Mouse (Mus musculus) E14TG2a.4 (cell line): ENCODE data around the gene Sbf2.

Experiments
- CTCF ChIP-seq: conservative IDR thresholded peaks from 2 replicates; pipeline ENCODE4 v1.5.1; 2014; ENCODE audit warnings: low read length
- NANOG ChIP-seq: IDR thresholded peaks from 2 replicates; pipeline ENCODE4 v1.6.1; 2014; ENCODE audit warnings: borderline replicate concordance, low read length, mixed read lengths
- POU5F1 ChIP-seq: IDR thresholded peaks from 2 replicates; pipeline ENCODE4 v1.6.1; 2014; ENCODE audit warnings: low read length, borderline replicate concordance

DNA sequence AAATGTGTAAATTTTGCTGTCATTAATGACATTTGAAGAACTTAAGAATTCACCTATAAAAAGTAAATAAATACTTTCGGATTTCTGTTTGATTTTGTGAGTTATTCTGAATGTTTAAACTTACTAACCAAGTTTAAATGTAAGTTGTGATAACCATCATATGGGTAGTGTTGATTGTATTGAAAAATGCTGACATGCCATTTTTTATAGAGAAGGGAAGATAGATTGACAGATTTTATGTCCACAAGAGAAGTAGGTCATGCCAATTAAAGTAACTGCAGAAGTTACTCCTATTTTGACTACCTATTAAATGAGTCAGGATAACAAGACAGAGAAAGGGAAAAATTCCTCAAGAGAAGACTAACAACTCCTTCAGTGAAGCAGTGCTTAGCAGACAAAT lies 53.1 kb downstream of the Sbf2 start:
- no peak for TF ChIP-seq CTCF
- no peak for TF ChIP-seq POU5F1
- TF ChIP-seq NANOG = no peak
